Mouse (Mus musculus) liver, postnatal 0 days (tissue): ENCODE results near the gene Ric1. TPM values are rescaled to one million over a fixed set of nuclear protein-coding genes. Genes with fewer than 3 reads are reported as not detected.

Experiments
- ATAC-seq: fragments of 200-750 bp; cut with Nextera tagmentation; 2 replicates; pipeline ENCODE4 v1.8.0; 2017; ENCODE audit warnings: mild to moderate bottlenecking, moderate library complexity
- DNase-seq: peaks from one replicate; pipeline ENCODE4 v3.0.0-alpha.2; 2016
- H3K27ac ChIP-seq: fragments of 300-500 bp; sonication (generic); 2 replicates; pipeline ENCODE4 v1.5.1; 2014; ENCODE audit warnings: antibody characterized with exemption, moderate library complexity, mild to moderate bottlenecking, low read depth
- H3K27me3 ChIP-seq: fragments of 300-500 bp; sonication (generic); 2 replicates; pipeline ENCODE4 v1.6.1; 2014; ENCODE audit warnings: low read length, control low read depth, mixed read lengths; ENCODE audit not compliant: insufficient read depth
- H3K36me3 ChIP-seq: fragments of 300-500 bp; sonication (generic); replicated peaks from 2 replicates; pipeline ENCODE4 v1.6.1; 2014; ENCODE audit warnings: mild to moderate bottlenecking, control low read depth, low read length, moderate library complexity, mixed read lengths; ENCODE audit not compliant: insufficient read depth
- H3K4me1 ChIP-seq: fragments of 300-500 bp; sonication (generic); 2 replicates; pipeline ENCODE4 v1.6.1; 2014; ENCODE audit warnings: antibody characterized with exemption, mild to moderate bottlenecking, control low read depth; ENCODE audit not compliant: insufficient read depth
- H3K4me2 ChIP-seq: fragments of 300-500 bp; sonication (generic); 2 replicates; pipeline ENCODE4 v1.6.1; 2014; ENCODE audit warnings: low read depth, mild to moderate bottlenecking, low read length, moderate library complexity, mixed read lengths
- H3K4me3 ChIP-seq: fragments of 300-500 bp; sonication (generic); 2 replicates; pipeline ENCODE4 v1.5.1; 2014; ENCODE audit warnings: low read depth, low read length
- H3K9ac ChIP-seq: fragments of 300-500 bp; sonication (generic); replicated peaks from 2 replicates; pipeline ENCODE4 v1.6.1; 2014; ENCODE audit warnings: mild to moderate bottlenecking, moderate library complexity
- H3K9me3 ChIP-seq: fragments of 300-500 bp; sonication (generic); 2 replicates; pipeline ENCODE4 v1.6.1; 2016; ENCODE audit warnings: mild to moderate bottlenecking, control low read depth, low read length, mixed read lengths
- CTCF ChIP-seq: sonication (generic); IDR thresholded peaks from 2 replicates; pipeline ENCODE4 v1.5.1; 2016; ENCODE audit warnings: antibody characterized with exemption, low read depth
- EP300 ChIP-seq: IDR thresholded peaks from 2 replicates; pipeline ENCODE4 v1.6.1; 2016; ENCODE audit warnings: antibody characterized with exemption, low read depth, mild to moderate bottlenecking
- WGBS: fragments of 180-500 bp; shearing (Covaris S2); extraction: QIAGEN DNeasy Blood & Tissue Kit; methylation state at CpG from one replicate; pipeline ENCODE4 v1.1.7; 2014; ENCODE audit not compliant: insufficient replicate concordance; 5-methylcytosine and 5-hydroxymethylcytosine counted together
- polyA plus RNA-seq: library from polyadenylated mRNA; unstranded; fragments of >200 nt; fragmentation: Nextera tagmentation; extraction: Ambion mirVana; gene quantifications from 2 replicates; pipeline ENCODE4 v1.2.1, GENCODE M21; 2015

Gene Ric1
- polyA plus RNA-seq, 1 experiment from 2014 or later = 7.8 TPM

- Histone ChIP-seq H3K4me1 (no peaks in the 10 kb centered on the region), H3K9me3 (no peaks in the 10 kb centered on the region), H3K27ac (no peak overlapping the region; the same call in 1 of the 2 replicates), H3K9ac (no peak overlapping the region), H3K27me3 (no peaks in the 10 kb centered on the region), H3K4me3 (no peak overlapping the region), H3K4me2 (no peak overlapping the region), H3K36me3 (peaks cover 2% of the 10 kb centered on the region; the same call in 1 of the 2 replicates)
- TF ChIP-seq EP300 (no peak), CTCF (no peak)
- ATAC-seq (peak; percentile 76), DNase-seq (no peak)
- WGBS = 60% methylated on average over 2 of the region's 2 CpGs
These were observed 10.3 kb upstream of the Ric1 start for GRCm38 (mm10) chr19:29511826-29512225.

DNA sequence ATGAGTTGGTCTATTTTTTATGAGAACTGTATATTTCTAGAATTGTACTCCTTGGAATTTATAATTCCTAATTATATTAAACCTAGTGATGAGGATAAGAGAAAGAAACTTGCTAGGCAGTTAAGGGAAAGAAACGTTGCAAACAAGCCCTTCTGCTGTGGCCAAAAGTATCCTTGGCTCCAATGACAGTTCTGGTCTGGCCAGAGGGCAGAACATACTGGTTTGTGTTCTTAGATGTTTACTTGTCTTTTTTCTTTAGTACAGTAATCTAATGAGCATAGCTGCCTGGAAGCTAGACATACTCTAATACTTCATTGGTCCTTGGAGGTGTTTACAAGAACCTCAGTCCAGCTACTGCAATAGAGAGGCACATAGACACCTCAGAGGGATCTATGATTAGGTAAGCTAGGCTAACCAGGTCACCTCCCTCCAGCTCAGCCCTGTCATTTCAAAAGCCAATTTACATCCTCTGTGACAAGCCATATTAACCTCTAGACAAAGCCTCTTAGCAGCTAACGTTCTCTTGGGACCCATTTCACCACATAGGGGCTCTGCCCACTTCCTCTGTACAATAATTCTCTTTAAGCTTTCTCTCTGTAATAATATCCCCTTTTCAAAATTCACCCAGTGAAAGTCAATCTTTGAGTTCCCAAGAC lies 8.8 kb upstream of the Ric1 start:
- Histone ChIP-seq H3K9ac (no peak overlapping the region), H3K27me3 (no peaks in the 10 kb centered on the region), H3K27ac (no peak overlapping the region), H3K4me3 (no peak overlapping the region), H3K4me1 (no peaks in the 10 kb centered on the region), H3K4me2 (no peak overlapping the region), H3K36me3 (peaks cover 2% of the 10 kb centered on the region; the same call in 1 of the 2 replicates), H3K9me3 (no peaks in the 10 kb centered on the region)
- ATAC-seq (no peak), DNase-seq (no peak)
- no peak for TF ChIP-seq CTCF
- TF ChIP-seq EP300 = no peak
- 36% methylated on average over 2 of the region's 2 CpGs for WGBS

DNA sequence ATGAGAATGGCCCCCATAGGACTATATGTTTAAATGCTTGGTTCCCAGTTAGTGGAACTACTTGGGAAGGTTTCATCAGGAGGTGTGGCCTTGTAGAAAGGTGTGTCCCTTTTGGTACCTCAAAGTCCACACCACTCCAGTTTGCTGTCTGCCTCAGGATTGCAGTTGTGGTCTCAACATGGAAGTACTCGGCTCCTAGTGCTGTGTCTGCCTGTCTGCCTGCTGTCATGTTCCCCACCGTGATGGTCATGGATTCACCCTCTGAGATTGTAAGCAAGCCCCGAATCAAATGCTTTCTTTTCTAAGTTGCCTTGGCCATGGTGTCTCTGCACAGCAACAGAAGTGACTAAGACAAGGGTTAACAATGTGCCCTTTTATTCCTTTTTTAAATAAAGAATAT lies 8.0 kb upstream of the Ric1 start:
- Histone ChIP-seq H3K27ac (no peak overlapping the region), H3K36me3 (peaks cover 6% of the 10 kb centered on the region; the same call in 1 of the 2 replicates), H3K4me1 (no peaks in the 10 kb centered on the region), H3K9me3 (no peaks in the 10 kb centered on the region), H3K9ac (no peak overlapping the region), H3K4me3 (no peak overlapping the region), H3K4me2 (no peak overlapping the region), H3K27me3 (no peaks in the 10 kb centered on the region)
- TF ChIP-seq EP300 (no peak), CTCF (no peak)
- DNase-seq = no peak
- 88% methylated on average over 3 of the region's 3 CpGs for WGBS
- ATAC-seq = no peak

DNA sequence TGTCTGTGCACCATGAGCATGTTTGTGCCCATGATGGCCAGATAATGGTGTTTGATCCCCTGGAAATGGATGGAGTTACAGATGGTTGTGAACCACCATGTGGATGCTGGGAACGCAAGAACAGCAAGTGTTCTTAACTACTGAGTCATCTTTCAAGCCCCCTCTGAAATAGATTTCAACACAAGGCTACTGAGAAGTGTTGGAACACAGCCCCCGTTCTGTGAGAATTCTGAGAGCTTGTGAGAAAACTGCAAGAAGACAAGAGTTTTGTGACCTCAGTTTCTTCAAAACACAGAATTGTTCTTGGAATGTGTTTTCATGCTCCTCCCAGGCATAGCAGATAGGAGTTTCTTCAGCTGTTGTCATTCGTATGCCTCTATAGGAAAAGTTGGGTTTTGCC lies 6.7 kb upstream of the Ric1 start:
- H3K4me2 ChIP-seq = no peak overlapping the region
- 90% methylated on average over 3 of the region's 3 CpGs for WGBS
- ATAC-seq = no peak
- no peak overlapping the region for H3K4me3 ChIP-seq
- H3K36me3 ChIP-seq = peaks cover 6% of the 10 kb centered on the region; the same call in 1 of the 2 replicates
- no peak for DNase-seq
- no peaks in the 10 kb centered on the region for H3K9me3 ChIP-seq
- 0 out of 2 replicates have a peak, but pooled peaks cover under 1% of the 10 kb centered on the region for H3K4me1 ChIP-seq
- no peaks in the 10 kb centered on the region for H3K27me3 ChIP-seq
- no peak overlapping the region for H3K27ac ChIP-seq
- no peak for TF ChIP-seq CTCF
- H3K9ac ChIP-seq = no peak overlapping the region

DNA sequence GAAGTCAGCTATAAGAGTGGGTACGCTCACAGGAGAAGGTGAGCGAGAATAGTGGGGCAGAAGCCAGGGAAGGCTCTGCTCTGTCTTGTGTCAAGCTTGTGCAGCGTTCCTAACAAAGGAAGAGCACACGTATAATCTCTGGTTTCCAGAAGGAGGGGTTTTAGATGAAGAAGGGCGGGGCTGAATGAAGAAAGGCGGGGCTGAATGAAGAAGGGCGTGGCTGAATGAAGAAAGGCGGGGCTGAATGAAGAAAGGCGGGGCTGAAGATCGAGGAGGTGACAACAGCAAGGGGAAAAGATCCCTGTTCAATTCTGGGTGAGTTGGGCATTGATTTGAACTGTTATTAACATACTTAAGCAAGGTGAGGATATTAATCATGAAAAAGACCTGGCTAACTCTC lies 6.1 kb upstream of the Ric1 start:
- no peak overlapping the region for H3K4me2 ChIP-seq
- H3K27me3 ChIP-seq = no peaks in the 10 kb centered on the region
- H3K4me1 ChIP-seq = peaks cover 6% of the 10 kb centered on the region
- no peak overlapping the region for H3K27ac ChIP-seq
- H3K4me3 ChIP-seq = no peak overlapping the region
- peaks cover 6% of the 10 kb centered on the region; the same call in 1 of the 2 replicates for H3K36me3 ChIP-seq
- no peak for TF ChIP-seq EP300
- TF ChIP-seq CTCF = no peak
- H3K9me3 ChIP-seq = no peaks in the 10 kb centered on the region
- ATAC-seq = no peak
- no peak for DNase-seq
- 79% methylated on average over 10 of the region's 10 CpGs for WGBS
- no peak overlapping the region for H3K9ac ChIP-seq

DNA sequence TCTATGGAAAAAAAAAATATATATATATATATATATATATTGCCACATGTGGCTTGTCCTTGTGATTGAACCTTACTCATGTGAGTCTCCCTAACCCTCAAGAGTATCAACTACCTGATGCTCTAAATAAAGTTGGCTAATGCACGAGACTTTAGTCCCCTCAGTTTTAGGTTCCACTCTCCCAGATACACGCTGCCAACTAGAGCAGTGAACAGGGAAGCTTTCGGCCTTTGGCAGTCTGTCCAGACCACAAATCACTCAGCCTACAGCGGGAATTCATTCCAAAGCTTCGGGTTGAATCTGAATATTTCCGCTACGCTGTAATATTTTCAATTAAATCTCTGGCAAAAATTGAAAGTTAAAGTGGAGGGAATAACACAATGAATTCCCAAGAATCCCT lies 3.7 kb upstream of the Ric1 start:
- no peak for ATAC-seq
- Histone ChIP-seq H3K9me3 (no peaks in the 10 kb centered on the region), H3K4me1 (peaks cover 13% of the 10 kb centered on the region), H3K4me2 (no peak overlapping the region), H3K27me3 (no peaks in the 10 kb centered on the region), H3K4me3 (no peak overlapping the region), H3K9ac (no peak overlapping the region), H3K36me3 (peaks cover 6% of the 10 kb centered on the region; the same call in 1 of the 2 replicates), H3K27ac (no peak overlapping the region)
- 88% methylated on average over 7 of the region's 7 CpGs for WGBS
- TF ChIP-seq CTCF (no peak), EP300 (no peak)
- no peak for DNase-seq

GRCm38 (mm10) chr19:29518922-29519321 lies 3.2 kb upstream of the Ric1 start:
- Histone ChIP-seq H3K4me2 (no peak overlapping the region), H3K27me3 (no peaks in the 10 kb centered on the region), H3K9ac (no peak overlapping the region), H3K9me3 (no peaks in the 10 kb centered on the region), H3K4me3 (no peak overlapping the region), H3K36me3 (peaks cover 6% of the 10 kb centered on the region; the same call in 1 of the 2 replicates), H3K27ac (no peak overlapping the region), H3K4me1 (peaks cover 13% of the 10 kb centered on the region)
- WGBS = 71% methylated on average over 4 of the region's 4 CpGs
- no peak for ATAC-seq
- TF ChIP-seq CTCF = no peak
- TF ChIP-seq EP300 = no peak
- no peak for DNase-seq
